Mouse (Mus musculus) midbrain, embryonic 14.5 days (tissue): ENCODE data around the gene Ppa1. TPM values are rescaled to one million over a fixed set of nuclear protein-coding genes. Genes with fewer than 3 reads are reported as not detected.

ENCODE experiments used
- ATAC-seq: fragments of 200-750 bp; cut with Nextera tagmentation; 2 replicates; pipeline ENCODE4 v1.8.0; 2017; ENCODE audit warnings: moderate number of reproducible peaks, moderate library complexity; ENCODE audit not compliant: low FRiP score, low TSS enrichment
- DNase-seq: peaks from one replicate; pipeline ENCODE4 v3.0.0-alpha.2; 2015
- H3K27ac ChIP-seq: fragments of 300-500 bp; sonication (generic); replicated peaks from 2 replicates; pipeline ENCODE4 v1.5.1; 2014; ENCODE audit warnings: mild to moderate bottlenecking, low read depth, low read length, moderate library complexity
- H3K27me3 ChIP-seq: fragments of 300-500 bp; sonication (generic); 2 replicates; pipeline ENCODE4 v1.6.1; 2014; ENCODE audit warnings: low read length, control low read depth, mixed read lengths; ENCODE audit not compliant: control insufficient read depth, insufficient read depth
- H3K36me3 ChIP-seq: fragments of 300-500 bp; sonication (generic); 2 replicates; pipeline ENCODE4 v1.6.1; 2014; ENCODE audit warnings: low read length, control low read depth; ENCODE audit not compliant: control insufficient read depth, insufficient read depth
- H3K4me1 ChIP-seq: fragments of 300-500 bp; sonication (generic); 2 replicates; pipeline ENCODE4 v1.6.1; 2014; ENCODE audit warnings: mild to moderate bottlenecking, antibody characterized with exemption, low read length, control low read depth; ENCODE audit not compliant: control insufficient read depth, insufficient read depth
- H3K4me2 ChIP-seq: fragments of 300-500 bp; sonication (generic); 2 replicates; pipeline ENCODE4 v1.6.1; 2014; ENCODE audit warnings: mild to moderate bottlenecking, low read length, moderate library complexity
- H3K4me3 ChIP-seq: fragments of 300-500 bp; sonication (generic); replicated peaks from 2 replicates; pipeline ENCODE4 v1.5.1; 2014; ENCODE audit warnings: low read depth, low read length
- H3K9ac ChIP-seq: fragments of 300-500 bp; sonication (generic); replicated peaks from 2 replicates; pipeline ENCODE4 v1.6.1; 2014; ENCODE audit warnings: mild to moderate bottlenecking, low read length, moderate library complexity
- H3K9me3 ChIP-seq: fragments of 300-500 bp; sonication (generic); 2 replicates; pipeline ENCODE4 v1.6.1; 2016; ENCODE audit warnings: low read length, control low read depth, mixed read lengths; ENCODE audit not compliant: control insufficient read depth
- WGBS: fragments of 180-500 bp; shearing (Covaris S2); extraction: QIAGEN DNeasy Blood & Tissue Kit; methylation state at CpG from one replicate; pipeline ENCODE4 v1.1.7; 2014; 5-methylcytosine and 5-hydroxymethylcytosine counted together
- polyA plus RNA-seq: library from polyadenylated mRNA; unstranded; fragments of >200 nt; fragmentation: Nextera tagmentation; extraction: Ambion mirVana; gene quantifications from 2 replicates; pipeline ENCODE4 v1.2.1, GENCODE M21; 2014

The Ppa1 gene
- polyA plus RNA-seq, 1 experiment from 2014 or later, result 216 TPM

GRCm38 (mm10) chr10:61697028-61697427, 48.7 kb downstream of the Ppa1 start:
- Histone ChIP-seq H3K36me3 (peaks cover 23% of the 10 kb centered on the region), H3K9me3 (no peaks in the 10 kb centered on the region), H3K27me3 (no peaks in the 10 kb centered on the region), H3K4me1 (peaks cover 14% of the 10 kb centered on the region), H3K9ac (peak overlapping the region; percentile 66; the same call in 1 of the 2 replicates), H3K4me2 (peak overlapping the region; percentile 100), H3K27ac (no peak overlapping the region), H3K4me3 (peak overlapping the region; percentile 96)
- WGBS, result 96% methylated on average over 2 of the region's 2 CpGs
- ATAC-seq (no peak), DNase-seq (no peak)

DNA sequence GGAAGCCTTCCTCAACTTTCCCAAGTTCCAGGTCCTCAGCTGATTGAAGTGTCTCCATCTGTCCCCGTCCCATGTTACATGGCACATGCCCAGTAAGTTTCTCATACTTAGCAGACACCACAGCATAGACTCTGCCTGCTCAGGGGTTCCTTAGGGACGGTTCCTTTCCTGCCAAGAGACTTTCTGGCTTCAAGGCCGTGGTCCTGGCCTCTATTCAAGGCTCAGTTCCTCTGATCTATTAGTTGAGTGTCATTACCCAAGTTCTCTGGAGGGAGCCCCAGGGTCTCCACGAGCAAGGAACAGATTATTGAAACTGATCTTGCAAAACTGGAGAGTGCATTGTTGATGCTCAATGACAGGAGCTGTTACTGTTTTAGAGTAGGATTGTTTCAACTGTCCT, 56.3 kb downstream of the Ppa1 start:
- Histone ChIP-seq H3K36me3 (peaks cover 18% of the 10 kb centered on the region), H3K4me2 (no peak overlapping the region), H3K4me1 (no peaks in the 10 kb centered on the region), H3K27ac (no peak overlapping the region), H3K4me3 (no peak overlapping the region), H3K27me3 (no peaks in the 10 kb centered on the region), H3K9me3 (no peaks in the 10 kb centered on the region), H3K9ac (no peak overlapping the region)
- ATAC-seq (no peak), DNase-seq (no peak)
- 84% methylated on average over 4 of the region's 4 CpGs for whole genome bisulfite sequencing

DNA sequence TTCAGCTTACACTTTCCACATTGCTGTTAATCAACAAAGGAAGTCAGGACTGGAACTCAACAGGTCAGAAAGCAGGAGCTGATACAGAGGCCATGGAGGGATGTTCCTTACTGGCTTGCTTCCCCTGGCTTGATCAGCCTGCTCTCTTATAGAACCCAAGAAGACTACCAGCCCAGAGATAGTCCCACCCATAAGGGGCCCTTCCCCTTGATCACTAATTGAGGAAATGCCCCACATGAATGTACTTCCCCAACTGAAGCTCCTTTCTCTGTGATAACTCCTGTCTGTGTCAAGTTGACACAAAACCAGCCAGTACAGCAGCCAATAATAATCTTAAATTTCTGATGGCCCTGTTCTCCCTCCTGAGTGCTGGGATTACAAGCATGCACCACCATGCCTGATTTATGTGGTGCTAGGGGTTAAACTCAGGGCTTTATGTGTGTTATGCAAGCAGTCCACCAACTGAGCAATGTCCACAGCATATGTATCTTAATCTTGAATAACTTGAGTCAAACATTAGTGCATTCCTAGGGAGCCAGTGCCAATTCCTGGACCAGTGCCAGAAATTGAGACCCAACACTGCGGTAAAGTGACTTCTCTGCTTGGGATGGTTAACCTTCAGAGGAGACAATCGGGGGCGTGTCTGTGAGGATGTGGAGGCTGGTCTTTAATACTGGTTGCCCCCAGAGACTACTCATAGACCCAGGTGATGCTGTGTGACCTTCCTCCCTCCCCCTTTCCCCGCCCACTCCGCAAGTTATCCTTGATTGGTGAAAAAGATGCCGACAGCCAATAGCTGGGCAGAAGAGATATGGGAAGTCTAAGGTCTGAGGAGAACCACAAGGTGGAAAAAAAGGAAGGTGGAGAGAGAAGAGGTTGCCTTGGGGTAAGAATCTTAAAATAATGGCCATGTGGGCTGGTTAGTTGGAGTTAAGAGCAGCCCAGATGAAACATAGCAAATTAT, 58.3 kb downstream of the Ppa1 start:
- Histone ChIP-seq H3K9me3 (no peaks in the 10 kb centered on the region), H3K4me1 (no peaks in the 10 kb centered on the region), H3K4me3 (no peak overlapping the region), H3K9ac (no peak overlapping the region), H3K27ac (no peak overlapping the region), H3K36me3 (peaks cover 17% of the 10 kb centered on the region), H3K4me2 (no peak overlapping the region), H3K27me3 (no peaks in the 10 kb centered on the region)
- ATAC-seq, result no peak
- WGBS, result 75% methylated on average over 6 of the region's 6 CpGs
- DNase-seq, result no peak

DNA sequence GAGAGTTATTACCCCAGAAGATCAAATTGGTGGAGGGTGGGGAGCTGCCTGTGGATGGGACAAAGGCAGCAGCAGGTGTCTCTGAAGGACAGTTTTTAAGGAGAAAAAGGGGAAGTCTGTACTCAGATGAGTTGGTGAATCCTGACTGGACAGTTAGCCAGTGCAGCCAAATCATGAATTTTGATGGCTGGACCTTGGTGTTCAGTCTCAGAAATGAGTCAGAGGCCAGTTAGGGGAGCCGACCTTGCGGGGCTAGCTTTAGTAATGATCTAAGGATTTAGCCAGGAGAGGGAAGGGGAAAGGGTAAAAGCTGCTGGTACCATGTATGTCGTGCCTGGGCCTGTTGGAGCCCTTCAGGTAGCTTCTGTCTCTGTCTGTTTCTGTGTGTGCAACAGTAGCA, 65.2 kb downstream of the Ppa1 start:
- Histone ChIP-seq H3K4me2 (no peak overlapping the region), H3K27ac (no peak overlapping the region)
- WGBS, result 75% methylated on average over 3 of the region's 3 CpGs

GRCm38 (mm10) chr10:61714146-61714545, 65.8 kb downstream of the Ppa1 start:
- no peaks in the 10 kb centered on the region for H3K9me3 ChIP-seq
- ATAC-seq (no peak), DNase-seq (no peak)
- H3K4me1 ChIP-seq, result peaks cover 6% of the 10 kb centered on the region; the same call in 1 of the 2 replicates
- no peak overlapping the region for H3K4me3 ChIP-seq
- 92% methylated on average over 4 of the region's 4 CpGs for WGBS
- no peak overlapping the region for H3K4me2 ChIP-seq
- no peak overlapping the region for H3K27ac ChIP-seq
- H3K36me3 ChIP-seq, result no peaks in the 10 kb centered on the region
- no peaks in the 10 kb centered on the region for H3K27me3 ChIP-seq
- no peak overlapping the region for H3K9ac ChIP-seq

More for the DNA sequence above, 65.2 kb downstream of the Ppa1 start:
- no peak for DNase-seq
- no peak for ATAC-seq
- Histone ChIP-seq H3K9ac (no peak overlapping the region), H3K4me1 (peaks cover 6% of the 10 kb centered on the region; the same call in 1 of the 2 replicates), H3K27me3 (no peaks in the 10 kb centered on the region), H3K9me3 (no peaks in the 10 kb centered on the region), H3K36me3 (no peaks in the 10 kb centered on the region), H3K4me3 (no peak overlapping the region)

DNA sequence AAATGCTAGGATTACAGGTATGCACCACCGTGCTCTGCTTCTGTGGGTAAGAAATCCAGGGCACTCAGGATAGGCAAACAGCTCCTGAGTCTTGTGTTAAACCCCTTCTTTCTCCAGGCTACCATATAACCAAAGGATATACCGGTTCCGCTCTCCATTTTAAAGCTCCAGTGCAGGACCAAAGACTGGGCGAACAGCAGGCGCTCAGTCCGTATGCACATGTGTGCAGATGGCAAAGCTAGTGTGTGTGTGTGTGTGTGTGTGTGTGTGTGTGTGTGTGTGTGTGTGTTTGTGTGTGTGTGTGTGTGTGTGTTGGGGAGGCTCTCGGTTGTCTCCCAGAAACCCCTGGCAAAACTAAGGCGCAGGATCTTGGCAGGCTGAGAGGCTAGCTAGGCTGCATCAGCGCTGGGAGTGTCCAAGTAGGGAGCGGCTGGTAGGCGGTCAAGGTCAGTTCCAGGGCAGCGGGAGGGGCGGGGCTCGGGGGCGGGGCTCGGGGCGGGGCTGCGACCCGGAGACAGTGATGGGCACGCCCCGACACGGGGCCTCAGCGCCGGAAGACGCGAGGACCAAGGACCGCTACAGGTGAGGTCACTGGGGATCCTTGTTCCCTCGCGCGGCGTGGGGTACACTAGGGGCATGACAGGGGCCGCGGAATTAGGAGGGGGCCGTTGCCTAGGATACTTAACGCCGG, 66.6 kb downstream of the Ppa1 start, which contains the start of gene Aifm2:
Gene Aifm2, plus strand, starts transcription at position 493 of the 691 bp plus-strand sequence.
- 15% methylated on average over 31 of the region's 36 CpGs for WGBS
- H3K4me2 ChIP-seq, result peak within 1 kb of the TSS; percentile 70
- no peaks in the 10 kb centered on the region for H3K36me3 ChIP-seq
- no peaks in the 10 kb centered on the region for H3K9me3 ChIP-seq
- H3K27ac ChIP-seq, result no peak within 1 kb of the TSS
- H3K27me3 ChIP-seq, result no peaks in the 10 kb centered on the region
- ATAC-seq (peak; percentile 46; the same call in 1 of the 2 replicates), DNase-seq (peak; percentile 58)
- H3K4me3 ChIP-seq, result peak within 1 kb of the TSS; percentile 44
- peak within 1 kb of the TSS; percentile 44 for H3K9ac ChIP-seq
- H3K4me1 ChIP-seq, result peaks cover 6% of the 10 kb centered on the region; the same call in 1 of the 2 replicates

GRCm38 (mm10) chr10:61715462-61715837, 67.1 kb downstream of the Ppa1 start:
- ATAC-seq (no peak; the same call in 1 of the 2 replicates), DNase-seq (no peak)
- Histone ChIP-seq H3K4me3 (peak overlapping the region; percentile 44), H3K9ac (peak overlapping the region; percentile 44), H3K36me3 (no peaks in the 10 kb centered on the region), H3K9me3 (no peaks in the 10 kb centered on the region), H3K27ac (no peak overlapping the region), H3K4me2 (peak overlapping the region; percentile 70), H3K4me1 (peaks cover 6% of the 10 kb centered on the region; the same call in 1 of the 2 replicates), H3K27me3 (no peaks in the 10 kb centered on the region)
- WGBS, result 3% methylated on average over 11 of the region's 11 CpGs

- Histone ChIP-seq H3K4me2 (peak overlapping the region; percentile 70), H3K36me3 (no peaks in the 10 kb centered on the region), H3K27me3 (no peaks in the 10 kb centered on the region), H3K9ac (no peak overlapping the region), H3K4me1 (peaks cover 6% of the 10 kb centered on the region; the same call in 1 of the 2 replicates), H3K9me3 (no peaks in the 10 kb centered on the region), H3K4me3 (no peak overlapping the region), H3K27ac (no peak overlapping the region)
- ATAC-seq (no peak), DNase-seq (no peak)
- 75% methylated on average over 7 of the region's 7 CpGs for WGBS
These were observed 67.9 kb downstream of the Ppa1 start for GRCm38 (mm10) chr10:61715996-61716864.
